Mouse (Mus musculus) olfactory bulb, adult 2 months (tissue): Measurements from ENCODE around the gene Slc9a8. TPM values are rescaled to one million over a fixed set of nuclear protein-coding genes. Genes with fewer than 3 reads are reported as not detected.

Experiments
- H3K27ac ChIP-seq: fragments of 200-500 bp; 2 replicates; pipeline ENCODE4 v1.5.1; 2012; ENCODE audit warnings: low read depth, low read length; ENCODE audit not compliant: insufficient read depth
- H3K4me1 ChIP-seq: fragments of 200-500 bp; 2 replicates; pipeline ENCODE4 v1.6.1; 2012; ENCODE audit warnings: low read length; ENCODE audit not compliant: control insufficient read depth, insufficient read depth
- H3K4me3 ChIP-seq: fragments of 200-500 bp; 2 replicates; pipeline ENCODE4 v1.5.1; 2012; ENCODE audit warnings: mild to moderate bottlenecking, low read depth, low read length, moderate library complexity; ENCODE audit not compliant: insufficient read depth
- CTCF ChIP-seq: fragments of 200-500 bp; IDR thresholded peaks from 2 replicates; pipeline ENCODE4 v1.5.1; 2012; ENCODE audit warnings: low read depth, mild to moderate bottlenecking, low read length, moderate library complexity; ENCODE audit not compliant: insufficient read depth
- POLR2A ChIP-seq: fragments of 200-500 bp; IDR thresholded peaks from 2 replicates; pipeline ENCODE4 v1.6.1; 2012; ENCODE audit warnings: mild to moderate bottlenecking, low read depth, low read length, moderate library complexity; ENCODE audit not compliant: insufficient read depth
- WGBS: fragments of 180-500 bp; shearing (Covaris S2); methylation state at CpG from one replicate; pipeline ENCODE4 v1.1.7; 2018; 5-methylcytosine and 5-hydroxymethylcytosine counted together
- polyA plus RNA-seq: library from polyadenylated mRNA; stranded (reverse); fragments of >200 nt; gene quantifications from 2 replicates; pipeline ENCODE4 v1.2.4, GENCODE M21; 2012; ENCODE audit warnings: low replicate concordance; ENCODE audit not compliant: missing spikeins, insufficient read depth, insufficient read length

Slc9a8 gene
- not detected in 2 replicates for polyA plus RNA-seq

DNA sequence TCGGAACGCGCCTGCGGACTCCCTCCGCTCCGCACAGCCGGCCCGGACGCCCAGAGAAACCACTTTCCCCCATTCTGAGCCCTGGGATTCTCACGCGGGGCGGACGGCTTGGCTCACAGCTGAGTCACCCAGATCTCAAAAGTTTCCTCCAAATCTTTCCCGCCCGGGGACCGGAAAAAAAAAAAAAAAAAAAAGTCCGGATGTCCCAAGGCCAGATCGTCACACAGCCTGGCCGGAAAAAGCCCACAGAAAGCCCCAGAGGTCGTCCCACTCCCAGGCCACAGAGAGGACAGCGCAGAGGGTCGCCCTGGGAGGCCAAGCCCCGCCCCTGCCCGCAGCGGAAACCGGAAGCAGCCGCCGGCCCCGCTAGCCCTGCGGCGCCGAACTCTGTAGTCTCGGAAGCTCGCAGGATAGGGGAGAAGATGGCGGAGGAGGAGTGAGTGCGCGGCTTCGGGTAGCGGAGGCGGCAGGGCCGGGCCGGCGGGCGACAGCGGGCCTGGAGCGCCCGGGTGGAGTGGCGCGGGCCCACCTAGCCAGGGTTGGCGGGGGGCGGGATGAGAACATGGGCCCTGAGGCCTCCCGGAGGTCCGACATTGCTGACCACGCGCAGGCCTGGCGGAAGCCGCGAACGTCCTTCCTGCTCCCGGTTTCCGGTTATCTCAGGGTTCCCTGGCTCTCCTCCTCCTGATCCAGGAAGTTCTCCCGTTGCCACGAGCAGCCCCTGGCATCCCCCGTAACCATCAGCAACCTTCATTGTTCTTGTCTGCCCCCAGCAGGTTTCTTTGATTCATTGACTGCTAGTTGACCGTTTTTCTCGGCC, at the start of gene Slc9a8:
Gene Slc9a8, plus strand, starts transcription at position 383 of the 820 bp plus-strand sequence.
- WGBS: under 1% methylated on average over 66 of the region's 66 CpGs
- Histone ChIP-seq H3K27ac (peak within 1 kb of the TSS; percentile 88), H3K4me3 (peak within 1 kb of the TSS; percentile 83), H3K4me1 (0 out of 2 replicates have a peak, but pooled peaks cover 5% of the 10 kb centered on the region)
- TF ChIP-seq POLR2A: peak; percentile 57
- no peak for TF ChIP-seq CTCF

DNA sequence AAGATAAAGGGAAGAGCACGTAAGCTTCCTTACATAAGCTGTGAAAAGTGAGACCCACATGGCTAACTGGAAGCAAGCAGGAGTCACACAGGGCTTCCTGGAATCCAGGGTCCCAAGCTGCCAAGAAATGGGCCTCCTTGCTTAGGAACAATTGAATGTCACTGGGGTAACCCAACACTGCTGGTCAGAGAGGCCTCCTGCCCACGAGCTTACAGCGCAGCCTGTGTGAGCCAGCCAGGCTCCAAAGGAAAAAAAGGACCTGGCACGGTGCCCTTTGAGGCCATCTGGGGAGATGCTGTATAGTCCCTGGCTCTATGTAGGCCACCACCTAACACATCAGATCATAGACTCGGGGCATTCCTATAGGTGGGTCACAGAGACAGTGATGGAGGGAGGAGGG, 48.2 kb upstream of the Slc9a8 start:
- TF ChIP-seq CTCF (no peak), POLR2A (no peak)
- WGBS: 49% methylated on average over 5 of the region's 5 CpGs
- H3K4me1 ChIP-seq: peaks cover 12% of the 10 kb centered on the region
- no peak overlapping the region for H3K27ac ChIP-seq
- H3K4me3 ChIP-seq: no peak overlapping the region

DNA sequence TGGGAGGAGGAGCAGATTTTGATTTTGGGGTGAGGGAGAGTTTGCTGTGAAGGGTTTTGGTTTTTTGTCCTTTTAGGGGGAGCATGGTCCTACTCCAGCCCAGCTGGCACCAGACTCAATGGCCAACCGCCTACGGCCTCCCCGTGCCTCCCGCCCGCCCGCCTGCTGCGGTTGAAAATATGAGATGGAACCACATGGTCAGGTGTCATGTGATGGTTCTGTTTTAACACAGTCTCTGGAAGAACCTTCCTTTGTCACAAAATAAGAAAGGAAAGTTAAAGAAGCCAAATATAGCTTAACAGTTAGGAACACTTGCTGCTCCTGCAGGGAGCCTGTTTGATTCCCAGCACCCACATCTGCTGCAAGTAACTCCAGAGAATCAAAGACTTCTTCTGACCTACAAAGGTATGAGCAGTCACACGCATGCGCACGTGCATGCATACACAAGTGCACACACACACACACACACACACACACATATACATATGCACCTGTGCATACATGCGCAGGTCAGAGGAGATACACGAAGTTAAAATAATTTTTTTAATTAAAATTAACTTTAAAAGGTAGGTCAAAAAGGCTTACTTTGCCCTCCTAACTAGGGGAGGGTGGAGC, 47.2 kb upstream of the Slc9a8 start:
- no peak overlapping the region for H3K27ac ChIP-seq
- H3K4me1 ChIP-seq: peaks cover 12% of the 10 kb centered on the region
- no peak overlapping the region for H3K4me3 ChIP-seq
- TF ChIP-seq CTCF (no peak), POLR2A (no peak)
- WGBS: 93% methylated on average over 12 of the region's 12 CpGs

DNA sequence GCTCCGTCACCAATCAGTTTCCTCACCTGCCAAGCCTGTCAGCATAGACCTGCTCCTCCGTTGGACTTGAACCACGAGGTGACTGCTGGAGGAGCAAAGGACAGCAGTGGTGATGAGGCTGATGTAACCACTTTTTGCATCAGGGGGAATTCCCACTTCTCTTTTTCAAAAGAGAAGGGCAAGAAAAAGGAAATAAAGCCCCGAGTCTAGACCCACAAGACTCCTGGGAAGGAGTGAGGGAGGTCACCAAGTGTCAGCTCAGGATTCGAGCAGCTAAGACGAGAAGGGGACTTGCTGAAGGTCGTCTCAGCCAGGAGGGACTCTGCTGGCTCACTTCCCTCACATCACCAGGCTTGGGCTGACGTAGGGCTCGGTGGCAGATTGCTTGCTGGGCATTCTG, 46.4 kb upstream of the Slc9a8 start:
- no peak overlapping the region for H3K27ac ChIP-seq
- WGBS: 86% methylated on average over 9 of the region's 9 CpGs
- TF ChIP-seq CTCF (no peak), POLR2A (no peak)
- no peak overlapping the region for H3K4me3 ChIP-seq
- peaks cover 12% of the 10 kb centered on the region for H3K4me1 ChIP-seq

DNA sequence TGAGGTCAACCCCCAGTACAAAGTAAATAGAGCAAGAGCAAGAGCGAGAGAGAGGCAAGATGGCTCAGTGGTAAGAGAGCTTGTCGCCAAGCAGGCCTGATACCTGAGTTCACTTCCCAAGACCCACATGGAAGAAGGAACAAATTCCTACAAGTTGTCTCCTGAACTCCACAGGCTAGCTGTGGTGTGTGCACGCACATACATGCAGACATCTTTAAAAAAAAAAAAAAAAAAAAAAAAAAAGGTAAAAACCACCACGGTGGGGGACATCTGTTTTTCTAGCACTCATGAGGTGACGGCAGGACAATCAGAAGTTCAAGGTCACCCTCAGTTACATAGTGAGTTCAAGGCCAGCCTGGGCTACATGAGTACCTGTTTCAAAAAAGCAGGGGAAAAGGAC, 45.8 kb upstream of the Slc9a8 start:
- Histone ChIP-seq H3K27ac (no peak overlapping the region), H3K4me3 (no peak overlapping the region), H3K4me1 (peaks cover 12% of the 10 kb centered on the region)
- WGBS: 96% methylated on average over 5 of the region's 5 CpGs
- no peak for TF ChIP-seq CTCF
- no peak for TF ChIP-seq POLR2A

DNA sequence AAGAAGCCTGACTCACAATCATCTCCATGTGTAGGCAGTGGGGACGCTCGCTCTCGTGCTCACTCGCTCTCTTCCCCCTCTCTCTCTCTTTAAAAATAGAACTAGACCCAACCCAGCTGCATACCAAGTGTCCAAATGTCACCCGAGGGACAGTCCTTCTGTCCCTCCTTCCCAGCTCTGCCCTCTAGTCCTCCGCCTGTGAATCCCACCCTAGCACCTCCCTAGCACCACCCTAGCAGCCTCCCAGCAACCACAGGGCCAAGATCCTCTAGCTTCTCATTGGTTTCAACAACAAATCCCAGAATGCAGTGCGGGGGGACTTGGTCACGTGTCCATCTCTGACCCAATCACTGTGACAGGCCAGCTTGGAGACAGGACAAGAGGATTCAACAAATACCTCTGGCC, 45.4 kb upstream of the Slc9a8 start:
- H3K4me1 ChIP-seq: peaks cover 12% of the 10 kb centered on the region
- TF ChIP-seq CTCF (no peak), POLR2A (no peak)
- no peak overlapping the region for H3K4me3 ChIP-seq
- no peak overlapping the region for H3K27ac ChIP-seq
- 55% methylated on average over 8 of the region's 8 CpGs for WGBS

DNA sequence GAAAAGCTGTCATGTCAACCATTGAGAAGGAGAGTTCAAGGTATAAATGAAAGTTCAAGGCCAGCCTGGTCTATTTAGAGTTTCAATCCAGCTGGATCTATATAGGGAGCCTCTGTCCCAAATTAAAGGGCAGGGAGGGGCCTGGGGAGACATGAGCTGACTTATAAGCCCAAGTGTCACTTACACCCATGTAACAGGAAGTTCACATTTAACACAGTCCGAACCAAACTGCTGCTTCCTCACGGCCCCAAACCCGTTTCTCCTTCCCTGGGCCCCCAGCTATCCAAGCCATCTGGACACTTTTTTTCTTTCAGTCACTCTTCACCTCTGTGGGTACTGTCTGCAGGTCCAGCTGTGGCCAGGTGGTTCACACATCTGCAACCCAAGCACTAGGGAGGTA, 43.8 kb upstream of the Slc9a8 start:
- TF ChIP-seq POLR2A (no peak), CTCF (no peak)
- no peak overlapping the region for H3K4me3 ChIP-seq
- peaks cover 12% of the 10 kb centered on the region for H3K4me1 ChIP-seq
- 92% methylated on average over 3 of the region's 3 CpGs for WGBS
- no peak overlapping the region for H3K27ac ChIP-seq

DNA sequence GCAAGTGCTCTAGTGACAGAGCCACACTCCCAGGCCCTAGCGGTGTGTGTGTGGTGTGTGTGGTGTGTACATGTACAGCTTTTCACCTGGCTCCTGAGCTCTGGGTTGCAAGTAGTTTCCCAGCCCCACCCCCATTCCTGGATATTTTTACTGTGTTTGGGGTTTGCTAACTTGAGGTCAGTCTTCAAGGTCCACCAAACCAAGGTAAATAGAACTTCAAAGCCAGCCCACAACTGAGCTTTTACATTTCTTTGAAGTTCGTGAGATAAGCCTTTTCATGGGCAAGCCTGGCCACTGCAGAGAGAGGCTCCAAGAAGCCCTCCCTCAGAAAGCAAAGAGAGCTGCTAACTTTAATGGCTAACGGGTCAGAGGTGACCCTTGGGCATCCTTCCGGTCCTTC, 42.5 kb upstream of the Slc9a8 start:
- H3K4me3 ChIP-seq: no peak overlapping the region
- 84% methylated on average over 4 of the region's 4 CpGs for WGBS
- H3K4me1 ChIP-seq: peaks cover 4% of the 10 kb centered on the region; the same call in 1 of the 2 replicates
- H3K27ac ChIP-seq: no peak overlapping the region
- TF ChIP-seq CTCF (no peak), POLR2A (no peak)
